Mouse (Mus musculus): ENCODE results near the gene Wdfy1. TPM values are rescaled to one million over a fixed set of nuclear protein-coding genes. Genes with fewer than 3 reads are reported as not detected.

Wdfy1 gene
- polyA plus RNA-seq, 1 experiment from 2014 or later: 42.6 TPM

GRCm38 (mm10) chr1:79713081-79713480 is 62.9 kb downstream of the Wdfy1 start:
- DNase-seq (ENCODE audit: low spot score) (no peak), ATAC-seq (ENCODE audit: low read depth) (no peak)
- Histone ChIP-seq H3K9ac (ENCODE audit: low read depth, low read length) (no peak overlapping the region), H3K27me3 (replicated peaks; ENCODE audit: control insufficient read depth, insufficient read depth, low read length) (no peaks in the 10 kb centered on the region), H3K36me3 (ENCODE audit: control insufficient read depth, insufficient read depth, low read length) (peaks cover 23% of the 10 kb centered on the region; the same call in 1 of the 2 replicates), H3K4me2 (ENCODE audit: low read depth, low read length) (no peak overlapping the region), H3K4me1 (ENCODE audit: control insufficient read depth, insufficient read depth, low read length) (peaks cover 3% of the 10 kb centered on the region; the same call in 1 of the 2 replicates), H3K4me3 (ENCODE audit: low read depth, low read length) (no peak overlapping the region), H3K9me3 (ENCODE audit: control insufficient read depth, low read length) (no peaks in the 10 kb centered on the region), H3K27ac (replicated peaks; ENCODE audit: low read depth, low read length) (no peak overlapping the region)
- 80% methylated on average over 5 of the region's 5 CpGs for WGBS

- no peak overlapping the region for H3K4me3 ChIP-seq (ENCODE audit: low read depth, low read length)
- H3K4me1 ChIP-seq (ENCODE audit: control insufficient read depth, insufficient read depth, low read length): peaks cover 3% of the 10 kb centered on the region; the same call in 1 of the 2 replicates
- H3K27ac ChIP-seq (replicated peaks; ENCODE audit: low read depth, low read length): peak overlapping the region; percentile 39; the same call in 1 of the 2 replicates
- H3K4me2 ChIP-seq (ENCODE audit: low read depth, low read length): no peak overlapping the region
- peaks cover 33% of the 10 kb centered on the region; the same call in 1 of the 2 replicates for H3K36me3 ChIP-seq (ENCODE audit: control insufficient read depth, insufficient read depth, low read length)
- DNase-seq (ENCODE audit: low spot score) (no peak), ATAC-seq (ENCODE audit: low read depth) (peak; percentile 30; the same call in 1 of the 2 replicates)
- H3K27me3 ChIP-seq (replicated peaks; ENCODE audit: control insufficient read depth, insufficient read depth, low read length): no peaks in the 10 kb centered on the region
- WGBS: 68% methylated on average over 18 of the region's 18 CpGs
- H3K9me3 ChIP-seq (ENCODE audit: control insufficient read depth, low read length): no peaks in the 10 kb centered on the region
- H3K9ac ChIP-seq (ENCODE audit: low read depth, low read length): peak overlapping the region; percentile 37; the same call in 1 of the 2 replicates
Measured at GRCm38 (mm10) chr1:79711147-79712126, 64.5 kb downstream of the Wdfy1 start.

- H3K27me3 ChIP-seq (replicated peaks; ENCODE audit: control insufficient read depth, insufficient read depth, low read length): no peaks in the 10 kb centered on the region
- peaks cover 40% of the 10 kb centered on the region; the same call in 1 of the 2 replicates for H3K36me3 ChIP-seq (ENCODE audit: control insufficient read depth, insufficient read depth, low read length)
- H3K4me2 ChIP-seq (ENCODE audit: low read depth, low read length): no peak overlapping the region
- 44% methylated on average over 4 of the region's 4 CpGs for WGBS
- peaks cover 3% of the 10 kb centered on the region; the same call in 1 of the 2 replicates for H3K4me1 ChIP-seq (ENCODE audit: control insufficient read depth, insufficient read depth, low read length)
- peak; percentile 60 for ATAC-seq (ENCODE audit: low read depth)
- H3K4me3 ChIP-seq (ENCODE audit: low read depth, low read length): no peak overlapping the region
- H3K9me3 ChIP-seq (ENCODE audit: control insufficient read depth, low read length): no peaks in the 10 kb centered on the region
- peak; percentile 62 for DNase-seq (ENCODE audit: low spot score)
- no peak overlapping the region for H3K9ac ChIP-seq (ENCODE audit: low read depth, low read length)
- H3K27ac ChIP-seq (replicated peaks; ENCODE audit: low read depth, low read length): no peak overlapping the region
Measured at GRCm38 (mm10) chr1:79710678-79711077, 65.3 kb downstream of the Wdfy1 start.

- ATAC-seq (ENCODE audit: low read depth) (no peak), DNase-seq (ENCODE audit: low spot score) (no peak)
- WGBS: 76% methylated on average over 8 of the region's 8 CpGs
- Histone ChIP-seq H3K27me3 (replicated peaks; ENCODE audit: control insufficient read depth, insufficient read depth, low read length) (no peaks in the 10 kb centered on the region), H3K9me3 (ENCODE audit: control insufficient read depth, low read length) (no peaks in the 10 kb centered on the region), H3K4me3 (ENCODE audit: low read depth, low read length) (no peak overlapping the region), H3K4me1 (ENCODE audit: control insufficient read depth, insufficient read depth, low read length) (peaks cover 3% of the 10 kb centered on the region; the same call in 1 of the 2 replicates), H3K27ac (replicated peaks; ENCODE audit: low read depth, low read length) (no peak overlapping the region), H3K9ac (ENCODE audit: low read depth, low read length) (no peak overlapping the region), H3K4me2 (ENCODE audit: low read depth, low read length) (no peak overlapping the region), H3K36me3 (ENCODE audit: control insufficient read depth, insufficient read depth, low read length) (peaks cover 41% of the 10 kb centered on the region; the same call in 1 of the 2 replicates)
Measured at GRCm38 (mm10) chr1:79710216-79710615, 65.7 kb downstream of the Wdfy1 start.

- no peak for DNase-seq (ENCODE audit: low spot score)
- WGBS: 85% methylated on average over 9 of the region's 9 CpGs
- H3K4me1 ChIP-seq (ENCODE audit: control insufficient read depth, insufficient read depth, low read length): peaks cover 3% of the 10 kb centered on the region; the same call in 1 of the 2 replicates
- ATAC-seq (ENCODE audit: low read depth): no peak
- no peaks in the 10 kb centered on the region for H3K27me3 ChIP-seq (replicated peaks; ENCODE audit: control insufficient read depth, insufficient read depth, low read length)
- H3K4me3 ChIP-seq (ENCODE audit: low read depth, low read length): no peak overlapping the region
- peaks cover 28% of the 10 kb centered on the region; the same call in 1 of the 2 replicates for H3K36me3 ChIP-seq (ENCODE audit: control insufficient read depth, insufficient read depth, low read length)
- H3K9me3 ChIP-seq (ENCODE audit: control insufficient read depth, low read length): no peaks in the 10 kb centered on the region
- H3K9ac ChIP-seq (ENCODE audit: low read depth, low read length): no peak overlapping the region
- H3K27ac ChIP-seq (replicated peaks; ENCODE audit: low read depth, low read length): no peak overlapping the region
- no peak overlapping the region for H3K4me2 ChIP-seq (ENCODE audit: low read depth, low read length)
Measured at GRCm38 (mm10) chr1:79707383-79707782, 68.6 kb downstream of the Wdfy1 start.

GRCm38 (mm10) chr1:79706707-79707106 is 69.2 kb downstream of the Wdfy1 start:
- Histone ChIP-seq H3K4me1 (ENCODE audit: control insufficient read depth, insufficient read depth, low read length) (peaks cover 3% of the 10 kb centered on the region; the same call in 1 of the 2 replicates), H3K4me3 (ENCODE audit: low read depth, low read length) (no peak overlapping the region), H3K9me3 (ENCODE audit: control insufficient read depth, low read length) (no peaks in the 10 kb centered on the region), H3K9ac (ENCODE audit: low read depth, low read length) (no peak overlapping the region), H3K27ac (replicated peaks; ENCODE audit: low read depth, low read length) (no peak overlapping the region), H3K36me3 (ENCODE audit: control insufficient read depth, insufficient read depth, low read length) (peaks cover 27% of the 10 kb centered on the region; the same call in 1 of the 2 replicates), H3K27me3 (replicated peaks; ENCODE audit: control insufficient read depth, insufficient read depth, low read length) (no peaks in the 10 kb centered on the region), H3K4me2 (ENCODE audit: low read depth, low read length) (no peak overlapping the region)
- DNase-seq (ENCODE audit: low spot score): no peak
- WGBS: 78% methylated on average over 3 of the region's 3 CpGs
- ATAC-seq (ENCODE audit: low read depth): no peak

- Histone ChIP-seq H3K27ac (replicated peaks; ENCODE audit: low read depth, low read length) (no peak overlapping the region), H3K36me3 (ENCODE audit: control insufficient read depth, insufficient read depth, low read length) (peaks cover 25% of the 10 kb centered on the region; the same call in 1 of the 2 replicates), H3K4me2 (ENCODE audit: low read depth, low read length) (no peak overlapping the region), H3K9ac (ENCODE audit: low read depth, low read length) (no peak overlapping the region), H3K9me3 (ENCODE audit: control insufficient read depth, low read length) (no peaks in the 10 kb centered on the region), H3K27me3 (replicated peaks; ENCODE audit: control insufficient read depth, insufficient read depth, low read length) (no peaks in the 10 kb centered on the region), H3K4me3 (ENCODE audit: low read depth, low read length) (no peak overlapping the region), H3K4me1 (ENCODE audit: control insufficient read depth, insufficient read depth, low read length) (no peaks in the 10 kb centered on the region)
- WGBS: 98% methylated on average over 2 of the region's 2 CpGs
- no peak for ATAC-seq (ENCODE audit: low read depth)
- no peak for DNase-seq (ENCODE audit: low spot score)
Measured at GRCm38 (mm10) chr1:79704672-79705071, 71.3 kb downstream of the Wdfy1 start.

GRCm38 (mm10) chr1:79703520-79703919 is 72.4 kb downstream of the Wdfy1 start:
- Histone ChIP-seq H3K9ac (ENCODE audit: low read depth, low read length) (no peak overlapping the region), H3K9me3 (ENCODE audit: control insufficient read depth, low read length) (no peaks in the 10 kb centered on the region), H3K4me1 (ENCODE audit: control insufficient read depth, insufficient read depth, low read length) (no peaks in the 10 kb centered on the region), H3K36me3 (ENCODE audit: control insufficient read depth, insufficient read depth, low read length) (peaks cover 25% of the 10 kb centered on the region; the same call in 1 of the 2 replicates), H3K27me3 (replicated peaks; ENCODE audit: control insufficient read depth, insufficient read depth, low read length) (no peaks in the 10 kb centered on the region), H3K27ac (replicated peaks; ENCODE audit: low read depth, low read length) (no peak overlapping the region), H3K4me3 (ENCODE audit: low read depth, low read length) (no peak overlapping the region), H3K4me2 (ENCODE audit: low read depth, low read length) (no peak overlapping the region)
- WGBS: 80% methylated on average over 8 of the region's 8 CpGs
- ATAC-seq (ENCODE audit: low read depth) (no peak), DNase-seq (ENCODE audit: low spot score) (peak; percentile 44)

All from embryonic facial prominence, embryonic 14.5 days (tissue).